Comparison of ENCODE assay signal across 8 mouse cellular contexts in genomic region chr10:28843755-28844717, GRCm38 (mm10).
DNase-seq lines count a peak whose midpoint lies in the region; ATAC-seq lines count a peak whose summit lies in the region.

No protein-coding gene starts in this region.

- H3K4me1 ChIP-seq in embryonic facial prominence, embryonic 11.5 days (ENCODE audit: control insufficient read depth, insufficient read depth, low read length), result no peaks in the 10 kb centered on the region
- H3K4me1 ChIP-seq in hindbrain, embryonic 13.5 days (replicated peaks), result peaks cover 8% of the 10 kb centered on the region

- peak; percentile 7 to 57 for DNase-seq in heart, adult 18-20 months
- DNase-seq in heart, postnatal 25 days (ENCODE audit: low spot score), result no peak
- DNase-seq in adrenal gland, postnatal 36 days, result peak; percentile 35 to 37
- DNase-seq in embryonic facial prominence, embryonic 11.5 days (ENCODE audit: low spot score), result peak; percentile 82
- DNase-seq in layer of hippocampus, postnatal 10 days (ENCODE audit: low spot score in 2 of 2), result peak; percentile 58 to 69
- DNase-seq in skeletal muscle tissue, adult 2 months (ENCODE audit: low read depth, low spot score), result peak; percentile 13

- no peaks in the 10 kb centered on the region for H3K36me3 ChIP-seq in embryonic facial prominence, embryonic 11.5 days (replicated peaks; ENCODE audit: control insufficient read depth, insufficient read depth, low read depth, low read length)
- no peaks in the 10 kb centered on the region for H3K36me3 ChIP-seq in hindbrain, embryonic 13.5 days

- 28% methylated on average over 7 of the region's 7 CpGs for WGBS in embryonic facial prominence, embryonic 11.5 days
- WGBS in hindbrain, embryonic 13.5 days, result 35% methylated on average over 7 of the region's 7 CpGs

- no peak overlapping the region for H3K4me3 ChIP-seq in embryonic facial prominence, embryonic 11.5 days (ENCODE audit: low read depth, low read length)
- H3K4me3 ChIP-seq in hindbrain, embryonic 13.5 days, result no peak overlapping the region

- intact Hi-C loops in heart, postnatal 25 days (cut with DNase I), result loop anchor here (1.0 to 10.0 kb wide), 2 partner anchors 359 to 1079 kb away; no protein-coding TSS in a partner anchor

- H3K9me3 ChIP-seq in embryonic facial prominence, embryonic 11.5 days (replicated peaks; ENCODE audit: control insufficient read depth, low read length), result no peaks in the 10 kb centered on the region
- H3K9me3 ChIP-seq in hindbrain, embryonic 13.5 days, result no peaks in the 10 kb centered on the region

- ATAC-seq in embryonic facial prominence, embryonic 11.5 days (replicated peaks; ENCODE audit: insufficient number of reproducible peaks, low FRiP score, low TSS enrichment, low read depth), result no peak
- peak; percentile 54; the same call in 1 of the 2 replicates for ATAC-seq in hindbrain, embryonic 13.5 days (ENCODE audit: low FRiP score)
- peak; percentile 100 for ATAC-seq in megakaryocyte progenitor cell, adult 5-6 weeks (replicated peaks; ENCODE audit: poor library complexity)

- H3K4me2 ChIP-seq in embryonic facial prominence, embryonic 11.5 days (ENCODE audit: low read depth, low read length), result no peak overlapping the region
- H3K4me2 ChIP-seq in hindbrain, embryonic 13.5 days, result no peak overlapping the region

- H3K27me3 ChIP-seq in embryonic facial prominence, embryonic 11.5 days (ENCODE audit: control insufficient read depth, insufficient read depth, low read length), result no peaks in the 10 kb centered on the region
- H3K27me3 ChIP-seq in hindbrain, embryonic 13.5 days, result no peaks in the 10 kb centered on the region

- no peak overlapping the region for H3K9ac ChIP-seq in embryonic facial prominence, embryonic 11.5 days (replicated peaks; ENCODE audit: low read length)
- H3K9ac ChIP-seq in hindbrain, embryonic 13.5 days, result no peak overlapping the region

- H3K27ac ChIP-seq in embryonic facial prominence, embryonic 11.5 days (replicated peaks; ENCODE audit: low read depth, low read length), result no peak overlapping the region
- no peak overlapping the region for H3K27ac ChIP-seq in hindbrain, embryonic 13.5 days
